Mouse (Mus musculus): ENCODE data around the gene Hormad2.

Hormad2 gene

DNA sequence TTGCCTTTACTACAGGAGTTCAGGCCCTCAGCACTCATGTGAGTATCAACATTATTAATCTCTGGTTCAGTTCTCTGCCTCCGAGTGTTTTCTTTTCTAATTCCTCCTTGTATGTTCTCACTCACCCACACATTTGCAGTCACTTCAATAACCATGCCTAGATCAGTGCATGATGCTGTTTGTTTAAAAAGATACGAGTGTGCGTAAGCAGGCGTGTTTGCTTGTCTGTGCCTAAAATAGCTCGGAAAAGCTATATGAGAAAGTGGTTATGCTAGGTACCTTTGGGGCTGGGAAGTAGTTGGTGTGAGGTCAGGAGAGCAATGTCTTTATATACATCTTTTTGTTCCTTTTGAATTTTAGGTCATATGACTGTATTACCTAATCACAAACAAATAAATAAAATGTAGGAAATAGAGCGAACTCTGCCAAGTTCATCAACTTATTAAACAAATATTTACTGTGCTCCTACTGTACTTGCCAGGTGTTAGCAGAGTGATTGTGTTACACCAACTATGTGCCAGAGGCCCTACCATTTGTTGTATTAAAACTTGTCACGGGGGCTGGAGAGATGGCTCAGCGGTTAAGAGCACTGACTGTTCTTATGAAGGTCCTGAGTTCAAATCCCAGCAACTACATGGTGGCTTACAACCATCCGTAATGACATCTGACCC, 100.7 kb downstream of the Hormad2 start:
- no peak for DNase-seq (ENCODE audit: low spot score in 2 of 2)

DNA sequence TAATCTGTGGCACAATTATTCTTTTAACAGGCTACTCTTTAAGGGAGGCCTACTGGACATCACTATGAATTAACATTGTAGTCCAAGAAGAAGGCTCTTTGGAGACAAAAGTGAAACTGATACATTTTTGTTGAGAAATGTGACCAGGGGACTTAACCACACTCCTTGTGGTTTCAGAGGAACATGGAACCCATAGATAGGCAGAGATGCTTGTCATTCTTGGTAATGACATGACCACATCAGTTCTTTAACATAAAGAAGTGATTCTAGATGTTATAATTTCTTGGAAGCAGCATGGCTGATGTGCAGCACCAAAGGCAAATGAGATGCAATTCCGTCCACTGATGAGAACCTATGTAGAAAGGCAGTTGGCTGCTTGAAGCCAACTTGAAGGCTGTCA, 101.6 kb downstream of the Hormad2 start:
- no peak for DNase-seq (ENCODE audit: low spot score in 2 of 2)

GRCm38 (mm10) chr11:4336693-4337283, 104.1 kb downstream of the Hormad2 start:
- no peak for DNase-seq (ENCODE audit: low spot score in 2 of 2)

- no peak for DNase-seq (ENCODE audit: low spot score in 2 of 2)
These were observed 104.9 kb downstream of the Hormad2 start for GRCm38 (mm10) chr11:4335810-4336692.

DNA sequence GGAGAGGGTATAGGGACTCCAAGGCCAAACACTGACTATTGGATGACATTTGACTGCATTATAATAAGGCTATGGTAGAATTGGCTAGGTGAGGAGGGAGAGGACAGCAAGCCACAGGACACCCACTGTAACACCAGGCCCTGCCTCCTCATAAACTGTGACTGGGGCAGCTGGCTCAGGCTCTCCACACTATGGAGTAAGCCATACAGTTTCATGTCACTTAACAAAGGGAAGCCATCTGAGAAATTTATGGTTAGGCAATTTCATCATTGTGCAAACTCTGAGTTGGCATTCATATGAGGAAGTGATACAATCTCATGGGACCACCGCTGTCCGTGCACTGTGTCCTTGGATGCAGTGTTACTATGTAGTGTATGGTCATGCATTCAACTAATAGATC, 107.9 kb downstream of the Hormad2 start:
- DNase-seq (ENCODE audit: low spot score in 2 of 2) = no peak

DNA sequence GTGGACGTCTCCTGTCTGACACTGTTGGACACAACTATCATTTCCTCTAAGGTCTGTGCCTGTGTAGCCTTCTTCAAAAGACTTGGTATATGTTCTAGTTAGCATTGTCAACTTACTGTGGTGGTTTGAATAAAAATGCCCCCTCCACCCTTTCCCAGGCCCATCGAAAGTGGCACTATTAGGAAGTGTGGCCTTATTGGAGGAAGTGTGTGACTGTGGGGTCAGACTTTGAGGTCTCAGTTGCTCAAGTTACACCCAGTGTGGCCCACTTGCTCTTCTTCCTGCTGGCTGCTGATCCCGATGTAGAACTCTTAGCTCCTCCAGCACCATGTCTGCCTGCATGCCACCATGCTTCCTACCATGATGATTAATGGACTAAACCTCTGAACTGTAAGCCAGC, 112.7 kb downstream of the Hormad2 start:
- DNase-seq (ENCODE audit: low spot score in 2 of 2) = no peak

DNA sequence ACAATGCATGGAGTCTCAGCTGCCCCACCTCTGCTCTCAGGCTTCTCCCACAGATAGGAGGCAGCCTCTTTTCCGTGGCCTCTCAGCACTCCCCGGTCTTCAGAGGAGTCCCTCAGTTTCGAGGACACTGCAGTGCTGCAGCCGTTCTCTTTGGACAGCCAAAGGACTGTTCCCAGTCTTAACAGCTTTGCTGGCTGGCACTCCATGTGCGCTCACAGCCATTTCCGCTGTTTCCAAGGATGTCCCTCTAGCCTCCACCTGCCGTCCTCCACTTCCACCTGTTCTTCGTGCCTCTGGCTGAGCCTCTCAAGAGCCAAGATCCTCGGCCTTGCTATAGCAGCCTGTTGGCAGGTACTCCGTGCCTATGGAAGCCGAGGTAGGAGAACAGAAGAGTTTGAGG, 117.4 kb downstream of the Hormad2 start:
- DNase-seq (ENCODE audit: low spot score in 2 of 2) = no peak

- no peak for DNase-seq (ENCODE audit: low spot score in 2 of 2)
These were observed 118.0 kb downstream of the Hormad2 start for GRCm38 (mm10) chr11:4322943-4323342.

- DNase-seq (ENCODE audit: low spot score in 2 of 2) = no peak
These were observed 120.0 kb downstream of the Hormad2 start for GRCm38 (mm10) chr11:4320876-4321275.

DNA sequence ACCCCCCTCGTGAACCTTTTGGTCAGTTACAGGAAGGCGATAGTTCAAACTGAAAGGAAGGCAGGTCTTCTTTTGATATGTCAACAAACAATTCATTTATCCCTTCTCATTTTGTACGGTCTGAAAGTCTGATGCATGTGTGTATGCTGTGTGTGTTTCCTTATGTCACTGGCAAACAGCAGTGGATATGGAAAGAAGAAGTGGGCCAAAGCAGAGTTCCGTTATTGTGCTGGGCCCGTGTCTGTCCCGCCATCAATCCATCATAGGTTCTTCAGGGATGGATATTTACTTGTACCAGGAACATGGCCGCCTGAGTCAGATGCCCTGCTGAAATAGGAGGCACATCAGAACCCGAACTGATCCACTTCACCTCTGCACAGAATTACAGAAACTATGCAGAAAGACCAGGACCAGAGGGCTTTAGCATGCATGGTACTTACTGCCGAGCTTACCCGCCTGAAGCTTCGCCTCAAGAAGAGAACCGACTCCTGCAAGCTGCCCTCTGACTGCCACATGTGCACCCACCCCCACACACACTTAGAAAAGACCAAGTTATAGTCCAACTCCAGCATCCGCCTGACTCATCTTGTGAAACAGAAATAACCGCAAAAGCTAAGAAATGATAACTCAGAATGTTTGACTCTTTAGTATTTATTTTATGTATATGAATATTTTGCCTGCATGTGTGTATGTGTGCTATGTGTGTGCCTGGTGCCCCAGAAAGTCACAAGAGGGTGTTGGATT, 121.5 kb downstream of the Hormad2 start:
- no peak for DNase-seq (ENCODE audit: low spot score in 2 of 2)

DNA sequence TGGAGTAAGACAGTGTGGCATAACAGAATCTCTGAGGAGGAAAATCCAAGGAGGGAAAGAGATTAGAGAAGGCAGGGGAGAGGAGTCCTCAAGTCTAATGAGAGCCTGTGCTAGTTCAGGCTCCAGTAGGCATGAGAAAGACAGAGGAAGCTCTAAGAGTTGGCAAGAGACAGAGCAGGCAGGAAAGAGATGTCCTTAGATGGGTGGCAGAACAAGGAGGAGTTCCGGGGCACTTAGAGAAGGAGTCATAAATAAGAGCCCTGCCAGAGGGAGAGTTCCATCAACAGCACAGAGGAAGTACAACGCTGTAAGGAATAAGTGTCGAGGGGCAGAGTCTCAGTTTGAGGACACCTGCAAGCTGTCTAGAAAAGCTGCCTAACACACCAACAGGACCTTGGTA, 122.9 kb downstream of the Hormad2 start:
- no peak for DNase-seq (ENCODE audit: low spot score in 2 of 2)

- no peak for DNase-seq (ENCODE audit: low spot score in 2 of 2)
These were observed 123.6 kb downstream of the Hormad2 start for GRCm38 (mm10) chr11:4317287-4317686.

GRCm38 (mm10) chr11:4312180-4312579, 128.7 kb downstream of the Hormad2 start:
- DNase-seq (ENCODE audit: low spot score in 2 of 2) = no peak

DNA sequence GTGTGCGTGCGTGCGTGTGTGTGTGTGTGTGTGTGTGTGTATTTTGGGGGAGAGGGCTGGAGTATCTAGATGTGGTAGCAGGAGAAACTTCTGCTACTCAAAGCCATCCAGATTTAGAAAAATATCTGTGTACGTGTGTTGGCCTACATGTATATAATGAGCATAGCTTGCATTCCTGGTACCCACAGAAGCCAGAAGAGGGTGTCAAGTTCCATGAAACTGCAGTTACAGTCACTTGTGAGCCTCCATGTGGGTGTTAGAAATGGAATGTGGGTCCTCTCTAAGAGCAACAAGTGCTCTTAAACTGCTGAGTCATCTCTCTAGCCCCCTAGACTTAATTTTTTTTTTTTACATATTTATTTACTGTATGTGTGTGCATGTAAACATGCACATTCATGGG, 130.6 kb downstream of the Hormad2 start:
- no peak for DNase-seq (ENCODE audit: low spot score in 2 of 2)

DNA sequence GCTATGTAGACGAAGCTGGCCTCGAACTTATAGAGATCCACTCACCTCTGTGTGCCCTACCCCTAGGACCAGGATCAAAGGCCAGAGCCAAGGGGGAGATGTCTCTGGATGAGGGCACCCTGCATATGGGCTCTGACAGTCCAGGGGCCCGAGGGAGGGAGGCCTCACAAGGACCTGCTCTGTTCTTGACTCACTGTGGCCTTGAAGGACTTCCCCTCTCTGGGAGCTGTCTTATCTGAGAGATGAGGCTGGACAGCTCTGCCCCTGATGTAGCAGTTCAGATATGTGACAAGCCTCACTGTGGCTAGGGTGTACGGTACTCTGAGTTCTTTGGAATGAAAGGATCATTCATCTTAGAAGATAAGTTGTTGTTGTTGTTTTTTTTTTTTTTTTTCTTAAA, 131.3 kb downstream of the Hormad2 start:
- no peak for DNase-seq (ENCODE audit: low spot score in 2 of 2)

- DNase-seq (ENCODE audit: low spot score in 2 of 2) = peak; percentile 30 to 60
These were observed 132.1 kb downstream of the Hormad2 start for GRCm38 (mm10) chr11:4308514-4309450.

- DNase-seq (ENCODE audit: low spot score in 2 of 2) = peak in 1 of 2 experiments; percentile 41
These were observed 132.8 kb downstream of the Hormad2 start for GRCm38 (mm10) chr11:4308060-4308513.

DNA sequence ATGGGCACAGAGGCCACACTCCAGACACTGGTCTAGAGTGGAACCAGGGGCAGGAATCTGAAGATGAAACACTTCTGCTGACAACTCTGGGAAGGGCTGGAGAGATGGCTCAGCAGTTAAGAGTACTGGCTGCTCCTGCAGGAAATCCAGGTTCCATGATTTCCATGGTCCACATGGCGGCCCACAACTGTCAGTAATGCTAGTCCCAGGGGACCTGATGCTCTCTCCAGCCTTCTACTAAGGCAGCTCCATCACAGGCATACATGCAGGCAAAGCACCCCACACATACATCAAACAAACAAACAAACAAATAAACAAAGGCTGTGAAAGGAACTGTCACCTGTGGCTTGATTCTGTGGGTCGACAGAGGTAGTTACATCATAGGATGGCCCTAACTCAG, 134.8 kb downstream of the Hormad2 start:
- no peak for DNase-seq (ENCODE audit: low spot score in 2 of 2)

DNA sequence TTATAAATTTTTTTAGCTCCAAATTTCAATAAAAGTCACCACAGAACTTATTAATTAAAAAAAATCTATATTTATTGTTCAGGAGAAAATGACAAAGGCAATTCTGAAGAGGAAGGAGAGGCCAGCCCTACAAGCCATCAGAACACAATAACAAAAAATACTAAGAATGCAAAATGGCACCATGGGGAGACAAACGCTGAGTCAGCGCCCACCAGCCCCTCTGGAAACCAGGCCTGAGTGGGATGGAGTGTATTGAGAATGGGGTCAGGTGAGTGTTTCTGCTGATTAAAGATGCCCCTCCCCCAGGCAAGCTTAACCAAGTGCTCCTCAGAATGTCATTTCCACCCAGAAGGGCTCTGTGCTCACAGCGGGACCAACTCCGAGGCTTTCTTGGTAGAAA, 135.8 kb downstream of the Hormad2 start:
- DNase-seq (ENCODE audit: low spot score in 2 of 2) = no peak

DNA sequence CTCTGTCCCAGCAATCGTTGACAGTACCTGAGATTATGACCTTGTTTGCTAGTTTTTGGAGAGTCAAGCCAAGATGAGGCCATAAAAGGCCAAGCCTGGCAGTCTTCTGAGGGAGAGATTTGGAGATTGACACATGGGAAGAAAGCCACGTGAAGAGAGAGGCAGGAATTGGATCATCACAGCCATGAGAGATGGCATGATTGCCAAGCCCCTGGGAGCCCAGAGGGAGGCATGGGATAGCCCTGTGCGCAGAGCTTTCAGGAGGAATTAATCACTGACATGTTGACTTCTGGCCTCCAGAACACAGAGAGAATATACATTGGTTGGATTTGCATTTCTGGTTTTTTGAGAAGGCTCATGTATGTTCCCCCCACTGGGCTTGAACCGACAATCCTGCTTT, 136.7 kb downstream of the Hormad2 start:
- DNase-seq (ENCODE audit: low spot score in 2 of 2) = no peak

GRCm38 (mm10) chr11:4303033-4303432, 137.9 kb downstream of the Hormad2 start:
- DNase-seq (ENCODE audit: low spot score in 2 of 2) = peak in 1 of 2 experiments; percentile 59

Data from heart, adult 9 months (tissue).